Mouse (Mus musculus): Measurements from ENCODE around the gene Dop1a. TPM values are rescaled to one million over a fixed set of nuclear protein-coding genes. Genes with fewer than 3 reads are reported as not detected.

The Dop1a gene
- polyA plus RNA-seq, 1 experiment from 2014 or later: 21.7 TPM

DNA sequence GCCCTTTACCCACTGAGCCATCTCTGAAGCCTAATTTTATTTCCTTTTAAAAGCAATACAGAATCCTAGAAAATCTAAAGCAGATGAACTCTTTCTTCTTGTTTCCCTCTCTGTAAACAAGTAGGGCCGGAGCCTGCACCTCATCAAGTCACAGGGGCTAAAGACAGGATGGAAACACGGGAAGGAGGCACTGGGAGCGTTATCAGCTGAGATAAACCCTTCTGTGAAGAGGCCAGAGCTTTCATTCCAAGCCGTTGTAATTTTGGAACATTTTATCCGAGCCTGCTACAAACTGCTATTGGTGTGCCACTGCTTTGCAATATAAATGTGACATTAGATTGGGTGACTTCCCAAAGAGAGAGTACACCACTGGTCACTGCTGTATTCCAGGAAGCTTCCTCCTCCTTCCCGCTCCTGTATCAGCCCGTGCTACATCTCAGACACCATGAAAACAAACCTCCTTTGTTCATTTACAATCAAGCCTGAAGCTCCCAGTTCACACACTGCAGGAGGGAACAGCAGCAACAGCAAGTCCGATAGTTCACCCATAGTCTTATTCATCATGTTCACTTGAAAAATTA, 132.9 kb downstream of the Dop1a start:
- TF ChIP-seq CTCF (IDR thresholded peaks at IDR 0.05): no peak
- in situ Hi-C loops (cut with MboI; ENCODE audit: low pct_unique_long_range_greater_than_20kb): no loop called here
- ChIA-PET POLR2A (no interaction called here), CTCF (interaction anchor here (1.0 to 1.9 kb wide), 3 partner anchors 16 to 89 kb away, joined by 3 to 5 read pairs (median 4); no protein-coding TSS in a partner anchor)
- no peak for ATAC-seq
- H3K27me3 ChIP-seq: no peaks in the 10 kb centered on the region
- DNase-seq (ENCODE audit: low read depth, low spot score): no peak

Other genes with a start within 250 kb of the Dop1a start
- gene Ube2cbp, start 2.2 kb upstream of the Dop1a start, polyA plus RNA-seq (2021): 5.3 TPM
- gene Pgm3, start 104.7 kb downstream of the Dop1a start, polyA plus RNA-seq (2021): 27.6 TPM
- 5.6 TPM for gene Rwdd2a, start 104.8 kb downstream of the Dop1a start, polyA plus RNA-seq (2021)
- 109 TPM for gene Me1, start 228.8 kb downstream of the Dop1a start, polyA plus RNA-seq (2021)

Data from Patski (cell line).